Mouse (Mus musculus) embryonic facial prominence, embryonic 11.5 days (tissue): ENCODE data around the gene Gm21988. TPM values are rescaled to one million over a fixed set of nuclear protein-coding genes. Genes with fewer than 3 reads are reported as not detected.

ENCODE experiments used
- ATAC-seq: fragments of 200-750 bp; cut with Nextera tagmentation; replicated peaks from 2 replicates; pipeline ENCODE4 v1.8.0; 2017; ENCODE audit warnings: low read depth; ENCODE audit not compliant: insufficient number of reproducible peaks, low FRiP score, low TSS enrichment
- DNase-seq: peaks from one replicate; pipeline ENCODE4 v3.0.0-alpha.2; 2015; ENCODE audit warnings: low spot score
- H3K27ac ChIP-seq: fragments of 300-500 bp; sonication (generic); replicated peaks from 2 replicates; pipeline ENCODE4 v1.5.1; 2014; ENCODE audit warnings: mild to moderate bottlenecking, low read depth, low read length, control low read depth
- H3K27me3 ChIP-seq: fragments of 300-500 bp; sonication (generic); 2 replicates; pipeline ENCODE4 v1.6.1; 2014; ENCODE audit warnings: mild to moderate bottlenecking, low read length, moderate library complexity, mixed read lengths; ENCODE audit not compliant: control insufficient read depth, insufficient read depth
- H3K36me3 ChIP-seq: fragments of 300-500 bp; sonication (generic); replicated peaks from 2 replicates; pipeline ENCODE4 v1.6.1; 2014; ENCODE audit warnings: low read depth, mild to moderate bottlenecking, low read length, moderate library complexity, mixed read lengths; ENCODE audit not compliant: control insufficient read depth, insufficient read depth
- H3K4me1 ChIP-seq: fragments of 300-500 bp; sonication (generic); 2 replicates; pipeline ENCODE4 v1.6.1; 2014; ENCODE audit warnings: low read length, mixed read lengths; ENCODE audit not compliant: control insufficient read depth, insufficient read depth
- H3K4me2 ChIP-seq: fragments of 300-500 bp; sonication (generic); 2 replicates; pipeline ENCODE4 v1.6.1; 2014; ENCODE audit warnings: low read depth, mild to moderate bottlenecking, control low read depth, low read length, moderate library complexity
- H3K4me3 ChIP-seq: fragments of 300-500 bp; sonication (generic); 2 replicates; pipeline ENCODE4 v1.5.1; 2014; ENCODE audit warnings: low read depth, low read length, control low read depth
- H3K9ac ChIP-seq: fragments of 300-500 bp; sonication (generic); replicated peaks from 2 replicates; pipeline ENCODE4 v1.6.1; 2014; ENCODE audit warnings: mild to moderate bottlenecking, control low read depth, low read length
- H3K9me3 ChIP-seq: fragments of 300-500 bp; sonication (generic); replicated peaks from 2 replicates; pipeline ENCODE4 v1.6.1; 2016; ENCODE audit warnings: mild to moderate bottlenecking, low read length, inconsistent platforms, mixed read lengths; ENCODE audit not compliant: control insufficient read depth
- WGBS: fragments of 180-500 bp; shearing (Covaris S2); extraction: QIAGEN DNeasy Blood & Tissue Kit; methylation state at CpG from one replicate; pipeline ENCODE4 v1.1.7; 2014; 5-methylcytosine and 5-hydroxymethylcytosine counted together
- polyA plus RNA-seq: library from polyadenylated mRNA; unstranded; fragments of >200 nt; fragmentation: Nextera tagmentation; extraction: Ambion mirVana; gene quantifications from 2 replicates; pipeline ENCODE4 v1.2.1, GENCODE M21; 2014

Gene Gm21988
- polyA plus RNA-seq, 1 experiment from 2014 or later, result 7.5 TPM

GRCm38 (mm10) chr11:70220323-70220722, 19.3 kb downstream of the Gm21988 start:
- 2% methylated on average over 24 of the region's 24 CpGs for WGBS
- ATAC-seq, result no peak
- H3K27me3 ChIP-seq, result peaks cover 21% of the 10 kb centered on the region

GRCm38 (mm10) chr11:70219873-70220272, 19.8 kb downstream of the Gm21988 start:
- WGBS, result 56% methylated on average over 7 of the region's 7 CpGs
- Histone ChIP-seq H3K4me2 (peak overlapping the region; percentile 84), H3K9me3 (no peaks in the 10 kb centered on the region), H3K4me1 (no peaks in the 10 kb centered on the region; the same call in 1 of the 2 replicates), H3K27me3 (peaks cover 21% of the 10 kb centered on the region), H3K36me3 (no peaks in the 10 kb centered on the region), H3K27ac (no peak overlapping the region), H3K4me3 (peak overlapping the region; percentile 54), H3K9ac (peak overlapping the region; percentile 75)
- DNase-seq (no peak), ATAC-seq (no peak)

More at GRCm38 (mm10) chr11:70220323-70220722, 19.3 kb downstream of the Gm21988 start:
- peak overlapping the region; percentile 48 for H3K27ac ChIP-seq
- H3K9ac ChIP-seq, result peak overlapping the region; percentile 75
- no peaks in the 10 kb centered on the region for H3K36me3 ChIP-seq
- H3K4me2 ChIP-seq, result peak overlapping the region; percentile 84
- no peaks in the 10 kb centered on the region; the same call in 1 of the 2 replicates for H3K4me1 ChIP-seq
- peak; percentile 20 for DNase-seq
- peak overlapping the region; percentile 54 for H3K4me3 ChIP-seq
- H3K9me3 ChIP-seq, result no peaks in the 10 kb centered on the region

GRCm38 (mm10) chr11:70218741-70219470, 20.7 kb downstream of the Gm21988 start:
- Histone ChIP-seq H3K27ac (no peak overlapping the region), H3K9ac (no peak overlapping the region; the same call in 1 of the 2 replicates), H3K4me2 (no peak overlapping the region), H3K27me3 (peaks cover 30% of the 10 kb centered on the region), H3K9me3 (no peaks in the 10 kb centered on the region), H3K36me3 (no peaks in the 10 kb centered on the region), H3K4me3 (no peak overlapping the region), H3K4me1 (peaks cover 7% of the 10 kb centered on the region)
- ATAC-seq (no peak), DNase-seq (no peak)
- WGBS, result 93% methylated on average over 15 of the region's 15 CpGs

GRCm38 (mm10) chr11:70218039-70218438, 21.6 kb downstream of the Gm21988 start:
- Histone ChIP-seq H3K4me2 (no peak overlapping the region), H3K4me3 (no peak overlapping the region), H3K27ac (no peak overlapping the region), H3K4me1 (peaks cover 10% of the 10 kb centered on the region), H3K36me3 (no peaks in the 10 kb centered on the region), H3K9me3 (no peaks in the 10 kb centered on the region), H3K27me3 (peaks cover 35% of the 10 kb centered on the region), H3K9ac (no peak overlapping the region)
- ATAC-seq, result no peak
- no peak for DNase-seq
- WGBS, result 90% methylated on average over 4 of the region's 4 CpGs

- H3K9me3 ChIP-seq, result no peaks in the 10 kb centered on the region
- H3K4me1 ChIP-seq, result peaks cover 10% of the 10 kb centered on the region
- no peaks in the 10 kb centered on the region for H3K36me3 ChIP-seq
- no peak overlapping the region for H3K9ac ChIP-seq
- peaks cover 37% of the 10 kb centered on the region for H3K27me3 ChIP-seq
- WGBS, result 52% methylated on average over 3 of the region's 3 CpGs
- H3K4me2 ChIP-seq, result no peak overlapping the region
- DNase-seq (no peak), ATAC-seq (no peak)
- no peak overlapping the region for H3K27ac ChIP-seq
- no peak overlapping the region for H3K4me3 ChIP-seq
Measured at GRCm38 (mm10) chr11:70216103-70216502, 23.5 kb downstream of the Gm21988 start.

- no peak for DNase-seq
- 8% methylated on average over 22 of the region's 22 CpGs for WGBS
Measured at GRCm38 (mm10) chr11:70215301-70215700, 24.3 kb downstream of the Gm21988 start.

GRCm38 (mm10) chr11:70214856-70215209, 24.8 kb downstream of the Gm21988 start:
- Histone ChIP-seq H3K9me3 (no peaks in the 10 kb centered on the region), H3K9ac (0 out of 2 replicates have a peak overlapping the region, but pooled peaks have one; percentile 8), H3K27ac (no peak overlapping the region), H3K4me2 (peak overlapping the region; percentile 59), H3K4me3 (peak overlapping the region; percentile 29), H3K4me1 (peaks cover 10% of the 10 kb centered on the region), H3K36me3 (no peaks in the 10 kb centered on the region), H3K27me3 (peaks cover 37% of the 10 kb centered on the region)
- DNase-seq (no peak), ATAC-seq (no peak)
- WGBS, result 3% methylated on average over 18 of the region's 18 CpGs

More at GRCm38 (mm10) chr11:70215301-70215700, 24.3 kb downstream of the Gm21988 start:
- Histone ChIP-seq H3K9me3 (no peaks in the 10 kb centered on the region), H3K4me3 (no peak overlapping the region), H3K4me2 (peak overlapping the region; percentile 59; the same call in 1 of the 2 replicates), H3K27ac (no peak overlapping the region), H3K4me1 (peaks cover 10% of the 10 kb centered on the region), H3K9ac (no peak overlapping the region), H3K27me3 (peaks cover 37% of the 10 kb centered on the region), H3K36me3 (no peaks in the 10 kb centered on the region)
- ATAC-seq, result no peak

- peaks cover 37% of the 10 kb centered on the region for H3K27me3 ChIP-seq
- no peaks in the 10 kb centered on the region for H3K36me3 ChIP-seq
- peak; percentile 58; the same call in 1 of the 2 replicates for ATAC-seq
- peak overlapping the region; percentile 59 for H3K4me2 ChIP-seq
- no peak overlapping the region for H3K27ac ChIP-seq
- no peaks in the 10 kb centered on the region for H3K9me3 ChIP-seq
- H3K4me1 ChIP-seq, result peaks cover 10% of the 10 kb centered on the region
- H3K4me3 ChIP-seq, result peak overlapping the region; percentile 29
- under 1% methylated on average over 46 of the region's 46 CpGs for WGBS
- DNase-seq, result no peak
- peak overlapping the region; percentile 47 for H3K9ac ChIP-seq
Measured at GRCm38 (mm10) chr11:70214191-70214855, 25.3 kb downstream of the Gm21988 start.
